Comparison of ENCODE assay signal across 33 mouse cellular contexts in the genomic region with DNA sequence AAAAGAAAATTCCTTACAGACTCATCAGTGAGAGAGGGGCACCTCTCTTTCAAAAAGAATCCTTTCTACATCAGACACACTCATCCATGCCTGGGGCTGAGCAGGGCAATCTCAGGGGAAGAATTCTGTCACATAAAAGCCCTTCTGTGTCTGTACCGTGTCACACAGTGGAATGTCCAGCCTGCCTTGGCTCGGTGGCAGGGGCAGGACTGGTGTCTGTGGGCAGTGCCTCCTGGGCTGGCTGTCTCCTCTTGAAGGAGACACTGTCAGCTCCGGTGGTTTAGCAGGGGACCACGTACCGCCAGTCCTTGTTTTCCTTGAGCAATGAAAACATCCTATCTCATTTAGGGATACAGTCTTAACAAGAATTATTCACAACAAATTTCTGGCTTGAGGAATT. TPM values are rescaled to one million over a fixed set of nuclear protein-coding genes. Genes with fewer than 3 reads are reported as not detected.
DNase-seq lines count a peak whose midpoint lies in the region; ATAC-seq lines count a peak whose summit lies in the region.
"Had no signal": no experiment of that assay in that cellular context is flagged by ENCODE, and none has a peak within 500 bp of the region (broad histone marks: within the 10 kb centered on the region; RNA-seq: fewer than 3 reads in every experiment).

No protein-coding gene starts in this region.

- no peak overlapping the region for H3K4me2 ChIP-seq in heart, embryonic 13.5 days
- H3K4me2 ChIP-seq in hindbrain, embryonic 16.5 days (ENCODE audit: low read length): no peak overlapping the region
- H3K4me2 ChIP-seq in midbrain, embryonic 14.5 days (ENCODE audit: low read length): no peak overlapping the region
- H3K4me2 ChIP-seq: embryonic facial prominence, embryonic 13.5 days; hindbrain, embryonic 15.5 days; limb, embryonic 15.5 days; liver, embryonic 13.5 days; neural tube, embryonic 13.5 days had no signal

- no peak overlapping the region for H3K4me3 ChIP-seq in heart, embryonic 13.5 days
- no peak overlapping the region for H3K4me3 ChIP-seq in hindbrain, embryonic 10.5 days
- no peak overlapping the region for H3K4me3 ChIP-seq in hindbrain, embryonic 16.5 days (ENCODE audit: low read length)
- no peak overlapping the region for H3K4me3 ChIP-seq in midbrain, embryonic 10.5 days
- H3K4me3 ChIP-seq in midbrain, embryonic 14.5 days (replicated peaks; ENCODE audit: low read depth, low read length): no peak overlapping the region
- H3K4me3 ChIP-seq: embryonic facial prominence, embryonic 13.5 days; hindbrain, embryonic 15.5 days; limb, embryonic 10.5 days; limb, embryonic 15.5 days; liver, embryonic 13.5 days; neural tube, embryonic 13.5 days had no signal

- DNase-seq in heart, postnatal 4 days: no peak
- no peak for DNase-seq in hindbrain, embryonic 10.5 days (ENCODE audit: low spot score)
- no peak for DNase-seq in midbrain, embryonic 10.5 days (ENCODE audit: low spot score)
- no peak for DNase-seq in midbrain, embryonic 14.5 days
- DNase-seq in embryo, embryonic 11 days: no peak
- DNase-seq: adrenal gland, postnatal 25 days; cerebellum, adult 11-12 months; cerebellum, adult 9-11 months; forebrain, postnatal 0 days; gastrocnemius, postnatal 14 days; kidney, adult 18-20 months; layer of hippocampus, adult 9-11 months; liver, embryonic 13.5 days; lung, adult 18-20 months; lung, postnatal 14 days; right cerebral cortex, postnatal 4 days; thymus, postnatal 14 days had no signal

- no peaks in the 10 kb centered on the region for H3K9me3 ChIP-seq in heart, embryonic 13.5 days
- no peaks in the 10 kb centered on the region for H3K9me3 ChIP-seq in hindbrain, embryonic 10.5 days
- no peaks in the 10 kb centered on the region for H3K9me3 ChIP-seq in hindbrain, embryonic 16.5 days (ENCODE audit: control insufficient read depth, low read length)
- no peaks in the 10 kb centered on the region for H3K9me3 ChIP-seq in midbrain, embryonic 10.5 days (replicated peaks)
- no peaks in the 10 kb centered on the region for H3K9me3 ChIP-seq in midbrain, embryonic 14.5 days (ENCODE audit: control insufficient read depth, low read length)
- H3K9me3 ChIP-seq: embryonic facial prominence, embryonic 13.5 days; hindbrain, embryonic 15.5 days; limb, embryonic 10.5 days; limb, embryonic 15.5 days; liver, embryonic 13.5 days; neural tube, embryonic 13.5 days had no signal

- no peak for ATAC-seq in heart, embryonic 13.5 days (ENCODE audit: extremely low read depth, insufficient number of reproducible peaks, low FRiP score, low TSS enrichment)
- no peak for ATAC-seq in hindbrain, embryonic 16.5 days
- no peak for ATAC-seq in midbrain, embryonic 14.5 days (ENCODE audit: low FRiP score, low TSS enrichment)
- ATAC-seq: CD4-positive, CD25-positive, alpha-beta regulatory T cell, adult 4 months; forebrain, postnatal 0 days had no signal

- H3K27ac ChIP-seq in heart, embryonic 13.5 days (replicated peaks): peak overlapping the region; percentile 50
- H3K27ac ChIP-seq in hindbrain, embryonic 10.5 days: peak overlapping the region; percentile 16; the same call in 1 of the 2 replicates
- H3K27ac ChIP-seq in hindbrain, embryonic 16.5 days (ENCODE audit: low read depth, low read length): no peak overlapping the region
- H3K27ac ChIP-seq in midbrain, embryonic 10.5 days (replicated peaks): 0 out of 2 replicates have a peak overlapping the region, but pooled peaks have one; percentile 25
- H3K27ac ChIP-seq in midbrain, embryonic 14.5 days (replicated peaks; ENCODE audit: low read depth, low read length): no peak overlapping the region
- H3K27ac ChIP-seq: embryonic facial prominence, embryonic 13.5 days; hindbrain, embryonic 15.5 days; kidney, postnatal 0 days; limb, embryonic 10.5 days; limb, embryonic 15.5 days; liver, embryonic 13.5 days; neural tube, embryonic 13.5 days had no signal

- peak overlapping the region; percentile 45; the same call in 1 of the 2 replicates for H3K9ac ChIP-seq in heart, embryonic 13.5 days
- no peak overlapping the region for H3K9ac ChIP-seq in hindbrain, embryonic 16.5 days (ENCODE audit: low read depth, low read length)
- no peak overlapping the region for H3K9ac ChIP-seq in midbrain, embryonic 14.5 days (replicated peaks; ENCODE audit: low read length)
- H3K9ac ChIP-seq: embryonic facial prominence, embryonic 13.5 days; forebrain, postnatal 0 days; hindbrain, embryonic 15.5 days; limb, embryonic 15.5 days; liver, embryonic 13.5 days; neural tube, embryonic 13.5 days had no signal

- H3K36me3 ChIP-seq in heart, embryonic 13.5 days: peaks cover 35% of the 10 kb centered on the region
- peaks cover 24% of the 10 kb centered on the region for H3K36me3 ChIP-seq in hindbrain, embryonic 10.5 days
- H3K36me3 ChIP-seq in hindbrain, embryonic 16.5 days (ENCODE audit: control insufficient read depth, insufficient read depth, low read length): no peaks in the 10 kb centered on the region
- H3K36me3 ChIP-seq in midbrain, embryonic 10.5 days: peaks cover 20% of the 10 kb centered on the region
- no peaks in the 10 kb centered on the region for H3K36me3 ChIP-seq in midbrain, embryonic 14.5 days (ENCODE audit: control insufficient read depth, insufficient read depth, low read length)
- H3K36me3 ChIP-seq: hindbrain, embryonic 15.5 days had no signal

- peaks cover 10% of the 10 kb centered on the region for H3K4me1 ChIP-seq in heart, embryonic 13.5 days
- H3K4me1 ChIP-seq in hindbrain, embryonic 10.5 days (replicated peaks): peaks cover 21% of the 10 kb centered on the region
- no peaks in the 10 kb centered on the region for H3K4me1 ChIP-seq in hindbrain, embryonic 16.5 days (ENCODE audit: control insufficient read depth, insufficient read depth, low read depth, low read length)
- peaks cover 20% of the 10 kb centered on the region for H3K4me1 ChIP-seq in midbrain, embryonic 10.5 days
- H3K4me1 ChIP-seq in midbrain, embryonic 14.5 days (ENCODE audit: control insufficient read depth, insufficient read depth, low read length): 0 out of 2 replicates have a peak, but pooled peaks cover 3% of the 10 kb centered on the region
- H3K4me1 ChIP-seq: hindbrain, embryonic 15.5 days; limb, embryonic 10.5 days; liver, embryonic 13.5 days had no signal

- 29% methylated on average over 5 of the region's 5 CpGs for WGBS in heart, embryonic 13.5 days
- 53% methylated on average over 5 of the region's 5 CpGs for WGBS in hindbrain, embryonic 10.5 days
- WGBS in hindbrain, embryonic 16.5 days: 66% methylated on average over 5 of the region's 5 CpGs
- WGBS in midbrain, embryonic 10.5 days: 62% methylated on average over 5 of the region's 5 CpGs
- 55% methylated on average over 5 of the region's 5 CpGs for WGBS in midbrain, embryonic 14.5 days

- H3K27me3 ChIP-seq in heart, embryonic 13.5 days (replicated peaks): no peaks in the 10 kb centered on the region
- H3K27me3 ChIP-seq in hindbrain, embryonic 10.5 days (ENCODE audit: insufficient read depth, poor library complexity, severe bottlenecking): no peaks in the 10 kb centered on the region
- no peaks in the 10 kb centered on the region; the same call in 1 of the 2 replicates for H3K27me3 ChIP-seq in hindbrain, embryonic 16.5 days (replicated peaks; ENCODE audit: control insufficient read depth, insufficient read depth, low read length)
- no peaks in the 10 kb centered on the region for H3K27me3 ChIP-seq in midbrain, embryonic 10.5 days (ENCODE audit: low read depth, poor library complexity, severe bottlenecking)
- H3K27me3 ChIP-seq in midbrain, embryonic 14.5 days (ENCODE audit: control insufficient read depth, insufficient read depth, low read length): no peaks in the 10 kb centered on the region
- H3K27me3 ChIP-seq: embryonic facial prominence, embryonic 13.5 days; hindbrain, embryonic 15.5 days; limb, embryonic 15.5 days; liver, embryonic 13.5 days; neural tube, embryonic 13.5 days had no signal

RNA-seq across cellular contexts. Expression of gene Cldn22, which starts 1.3 kb away (rescaled TPM):
- not detected in 2 replicates for polyA plus RNA-seq in heart, embryonic 13.5 days (2015; fragmentation: Nextera tagmentation; extraction: Ambion mirVana)
- not detected for total RNA-seq in heart, postnatal 4 days (2021)
- not detected in 2 replicates for polyA plus RNA-seq in hindbrain, embryonic 10.5 days (2016; fragmentation: Nextera tagmentation; extraction: Ambion mirVana)
- polyA plus RNA-seq in hindbrain, embryonic 16.5 days (2015; fragmentation: Nextera tagmentation; extraction: Ambion mirVana): not detected in 2 replicates
- polyA plus RNA-seq in midbrain, embryonic 10.5 days (2016; fragmentation: Nextera tagmentation; extraction: Ambion mirVana): not detected in 2 replicates
- not detected in 2 replicates for polyA plus RNA-seq in midbrain, embryonic 14.5 days (2014; fragmentation: Nextera tagmentation; extraction: Ambion mirVana)
- total RNA-seq: forebrain, postnatal 0 days; granulocyte monocyte progenitor cell, adult 5-6 weeks; heart, postnatal 14 days had no signal
- polyA plus RNA-seq: CD4-positive, CD25-positive, alpha-beta regulatory T cell, adult 4 months; embryonic facial prominence, embryonic 13.5 days; forebrain, embryonic 11.5 days; forebrain, postnatal 0 days; hindbrain, embryonic 15.5 days; intestine, embryonic 14.5 days; kidney, postnatal 0 days; limb, embryonic 10.5 days; limb, embryonic 15.5 days; liver, embryonic 13.5 days; neural tube, embryonic 13.5 days had no signal

RNA-seq across cellular contexts. Expression of gene Cldn24, which starts 3.7 kb away (rescaled TPM):
- polyA plus RNA-seq in heart, embryonic 13.5 days (2015; fragmentation: Nextera tagmentation; extraction: Ambion mirVana): not detected in 2 replicates
- not detected for total RNA-seq in heart, postnatal 4 days (2021)
- polyA plus RNA-seq in hindbrain, embryonic 10.5 days (2016; fragmentation: Nextera tagmentation; extraction: Ambion mirVana): 0.39 TPM in 1 of 2 replicates, not detected in the other
- polyA plus RNA-seq in hindbrain, embryonic 16.5 days (2015; fragmentation: Nextera tagmentation; extraction: Ambion mirVana): not detected in 2 replicates
- not detected in 2 replicates for polyA plus RNA-seq in midbrain, embryonic 10.5 days (2016; fragmentation: Nextera tagmentation; extraction: Ambion mirVana)
- not detected in 2 replicates for polyA plus RNA-seq in midbrain, embryonic 14.5 days (2014; fragmentation: Nextera tagmentation; extraction: Ambion mirVana)
- total RNA-seq: adrenal gland, adult 18-20 months; adrenal gland, postnatal 25 days; forebrain, postnatal 0 days; gastrocnemius, postnatal 14 days; granulocyte monocyte progenitor cell, adult 5-6 weeks; heart, postnatal 14 days; left cerebral cortex, postnatal 10 days had no signal
- polyA plus RNA-seq: CD4-positive, CD25-positive, alpha-beta regulatory T cell, adult 4 months; embryonic facial prominence, embryonic 13.5 days; forebrain, embryonic 11.5 days; forebrain, postnatal 0 days; hindbrain, embryonic 15.5 days; intestine, embryonic 14.5 days; kidney, postnatal 0 days; limb, embryonic 10.5 days; limb, embryonic 15.5 days; liver, embryonic 13.5 days; neural tube, embryonic 13.5 days; urinary bladder, adult 2 months had no signal

Comparison
In these comparisons a context has a peak if more than half of its experiments do, and no peak if none do; other contexts are left out.
1. H3K27ac ChIP-seq: peak in heart, embryonic 13.5 days (single experiment), hindbrain, embryonic 10.5 days (single experiment) and midbrain, embryonic 10.5 days (single experiment); none in hindbrain, embryonic 16.5 days (single experiment) and midbrain, embryonic 14.5 days (single experiment).